Mouse (Mus musculus): ENCODE data around the gene Cplx3. TPM values are rescaled to one million over a fixed set of nuclear protein-coding genes. Genes with fewer than 3 reads are reported as not detected.

Gene Cplx3
- polyA plus RNA-seq, 1 experiment from 2014 or later: not detected

GRCm38 (mm10) chr9:57650786-57651311, 44.8 kb upstream of the Cplx3 start:
- Histone ChIP-seq H3K9me3 (ENCODE audit: control insufficient read depth) (no peaks in the 10 kb centered on the region), H3K4me1 (replicated peaks; ENCODE audit: control insufficient read depth, insufficient read depth, low read length) (peaks cover 8% of the 10 kb centered on the region), H3K27me3 (replicated peaks; ENCODE audit: control insufficient read depth, insufficient read depth, low read length) (no peaks in the 10 kb centered on the region), H3K36me3 (ENCODE audit: control insufficient read depth, insufficient read depth) (no peaks in the 10 kb centered on the region), H3K4me2 (replicated peaks; ENCODE audit: low read depth) (no peak overlapping the region), H3K4me3 (ENCODE audit: low read depth, low read length) (no peak overlapping the region), H3K27ac (ENCODE audit: low read depth, low read length) (no peak overlapping the region; the same call in 1 of the 2 replicates), H3K9ac (ENCODE audit: low read depth, low read length) (no peak overlapping the region)
- ATAC-seq: no peak
- TF ChIP-seq CTCF (IDR thresholded peaks at IDR 0.05; ENCODE audit: low read depth): no peak
- WGBS: 33% methylated on average over 6 of the region's 6 CpGs

- Histone ChIP-seq H3K4me3 (ENCODE audit: low read depth, low read length) (no peak overlapping the region), H3K4me1 (replicated peaks; ENCODE audit: control insufficient read depth, insufficient read depth, low read length) (peaks cover 8% of the 10 kb centered on the region), H3K27me3 (replicated peaks; ENCODE audit: control insufficient read depth, insufficient read depth, low read length) (no peaks in the 10 kb centered on the region), H3K9me3 (ENCODE audit: control insufficient read depth) (no peaks in the 10 kb centered on the region), H3K9ac (ENCODE audit: low read depth, low read length) (no peak overlapping the region), H3K27ac (ENCODE audit: low read depth, low read length) (no peak overlapping the region), H3K4me2 (replicated peaks; ENCODE audit: low read depth) (no peak overlapping the region), H3K36me3 (ENCODE audit: control insufficient read depth, insufficient read depth) (no peaks in the 10 kb centered on the region)
- 91% methylated on average over 6 of the region's 6 CpGs for WGBS
- ATAC-seq: no peak
- no peak for TF ChIP-seq CTCF (IDR thresholded peaks at IDR 0.05; ENCODE audit: low read depth)
These were observed 44.2 kb upstream of the Cplx3 start for GRCm38 (mm10) chr9:57650130-57650785.

GRCm38 (mm10) chr9:57647286-57648108, 41.4 kb upstream of the Cplx3 start:
- no peak overlapping the region for H3K9ac ChIP-seq (ENCODE audit: low read depth, low read length)
- no peak for TF ChIP-seq CTCF (IDR thresholded peaks at IDR 0.05; ENCODE audit: low read depth)
- peak overlapping the region; percentile 0; the same call in 1 of the 2 replicates for H3K27ac ChIP-seq (ENCODE audit: low read depth, low read length)
- H3K9me3 ChIP-seq (ENCODE audit: control insufficient read depth): no peaks in the 10 kb centered on the region
- no peak overlapping the region for H3K4me3 ChIP-seq (ENCODE audit: low read depth, low read length)
- 0 out of 2 replicates have a peak overlapping the region, but pooled peaks have one; percentile 21 for H3K4me2 ChIP-seq (replicated peaks; ENCODE audit: low read depth)
- 45% methylated on average over 4 of the region's 4 CpGs for WGBS
- H3K4me1 ChIP-seq (replicated peaks; ENCODE audit: control insufficient read depth, insufficient read depth, low read length): peaks cover 18% of the 10 kb centered on the region
- no peaks in the 10 kb centered on the region for H3K27me3 ChIP-seq (replicated peaks; ENCODE audit: control insufficient read depth, insufficient read depth, low read length)
- no peak for ATAC-seq
- H3K36me3 ChIP-seq (ENCODE audit: control insufficient read depth, insufficient read depth): no peaks in the 10 kb centered on the region

- no peak for TF ChIP-seq CTCF (IDR thresholded peaks at IDR 0.05; ENCODE audit: low read depth)
- H3K27me3 ChIP-seq (replicated peaks; ENCODE audit: control insufficient read depth, insufficient read depth, low read length): no peaks in the 10 kb centered on the region
- peaks cover 18% of the 10 kb centered on the region for H3K4me1 ChIP-seq (replicated peaks; ENCODE audit: control insufficient read depth, insufficient read depth, low read length)
- H3K9me3 ChIP-seq (ENCODE audit: control insufficient read depth): no peaks in the 10 kb centered on the region
- peaks cover 2% of the 10 kb centered on the region; the same call in 1 of the 2 replicates for H3K36me3 ChIP-seq (ENCODE audit: control insufficient read depth, insufficient read depth)
- no peak overlapping the region for H3K4me2 ChIP-seq (replicated peaks; ENCODE audit: low read depth)
- no peak for ATAC-seq
- H3K27ac ChIP-seq (ENCODE audit: low read depth, low read length): peak overlapping the region; percentile 0; the same call in 1 of the 2 replicates
- no peak overlapping the region for H3K9ac ChIP-seq (ENCODE audit: low read depth, low read length)
- 42% methylated on average over 12 of the region's 12 CpGs for WGBS
- no peak overlapping the region for H3K4me3 ChIP-seq (ENCODE audit: low read depth, low read length)
These were observed 40.5 kb upstream of the Cplx3 start for GRCm38 (mm10) chr9:57646551-57647103.

- H3K27ac ChIP-seq (ENCODE audit: low read depth, low read length): peak overlapping the region; percentile 96
- peaks cover 27% of the 10 kb centered on the region for H3K4me1 ChIP-seq (replicated peaks; ENCODE audit: control insufficient read depth, insufficient read depth, low read length)
- peaks cover 5% of the 10 kb centered on the region; the same call in 1 of the 2 replicates for H3K36me3 ChIP-seq (ENCODE audit: control insufficient read depth, insufficient read depth)
- H3K9ac ChIP-seq (ENCODE audit: low read depth, low read length): peak overlapping the region; percentile 92
- no peaks in the 10 kb centered on the region for H3K27me3 ChIP-seq (replicated peaks; ENCODE audit: control insufficient read depth, insufficient read depth, low read length)
- peak; percentile 82 for ATAC-seq
- TF ChIP-seq CTCF (IDR thresholded peaks at IDR 0.05; ENCODE audit: low read depth): peak; percentile 97
- H3K9me3 ChIP-seq (ENCODE audit: control insufficient read depth): no peaks in the 10 kb centered on the region
- H3K4me3 ChIP-seq (ENCODE audit: low read depth, low read length): peak overlapping the region; percentile 85
- H3K4me2 ChIP-seq (replicated peaks; ENCODE audit: low read depth): peak overlapping the region; percentile 85
- WGBS: 0% methylated on average over 79 of the region's 85 CpGs
These were observed 39.1 kb upstream of the Cplx3 start for GRCm38 (mm10) chr9:57644944-57645893.
